Mouse (Mus musculus) T-helper 2 cell (primary cell): ENCODE results near the gene B9d1.

Experiments
- in situ Hi-C: fragments of 300-600 bp; cut with MboI, MseI; formaldehyde crosslinking; loops from one replicate; pipeline ENCODE4 v1.15.1; 2025; ENCODE audit warnings: high pct_unique_total_duplicates

B9d1 gene

GRCm38 (mm10) chr11:61540642-61541041 is 35.7 kb downstream of the B9d1 start:
- in situ Hi-C loops = no loop called here

- in situ Hi-C loops = no loop called here
Observed at GRCm38 (mm10) chr11:61541106-61541505, 36.2 kb downstream of the B9d1 start.

- in situ Hi-C loops = no loop called here
Observed at GRCm38 (mm10) chr11:61545586-61545985, 40.6 kb downstream of the B9d1 start.

DNA sequence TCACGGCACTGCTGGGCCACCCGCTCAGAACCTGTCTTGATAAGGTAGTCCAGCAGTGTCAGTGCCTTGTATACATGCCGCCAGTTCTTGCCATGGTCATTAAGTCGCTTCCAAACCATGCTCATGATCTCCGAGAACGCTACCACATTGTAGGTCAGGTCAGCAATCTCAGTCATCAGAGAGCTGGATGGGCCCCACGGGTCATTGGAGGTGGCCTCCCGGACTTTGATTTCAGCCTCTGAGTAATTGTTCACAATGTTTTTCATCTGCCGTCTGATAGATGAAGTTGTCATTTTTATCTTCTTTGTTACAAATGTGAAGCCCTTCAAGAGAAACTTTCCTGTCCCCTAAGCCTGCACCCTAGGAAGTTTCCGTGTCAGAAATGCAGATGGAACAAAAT is 41.5 kb downstream of the B9d1 start:
- in situ Hi-C loops = no loop called here

GRCm38 (mm10) chr11:61547710-61548109 is 42.8 kb downstream of the B9d1 start:
- in situ Hi-C loops = no loop called here

- in situ Hi-C loops = no loop called here
Observed at GRCm38 (mm10) chr11:61550631-61551030, 45.7 kb downstream of the B9d1 start.

DNA sequence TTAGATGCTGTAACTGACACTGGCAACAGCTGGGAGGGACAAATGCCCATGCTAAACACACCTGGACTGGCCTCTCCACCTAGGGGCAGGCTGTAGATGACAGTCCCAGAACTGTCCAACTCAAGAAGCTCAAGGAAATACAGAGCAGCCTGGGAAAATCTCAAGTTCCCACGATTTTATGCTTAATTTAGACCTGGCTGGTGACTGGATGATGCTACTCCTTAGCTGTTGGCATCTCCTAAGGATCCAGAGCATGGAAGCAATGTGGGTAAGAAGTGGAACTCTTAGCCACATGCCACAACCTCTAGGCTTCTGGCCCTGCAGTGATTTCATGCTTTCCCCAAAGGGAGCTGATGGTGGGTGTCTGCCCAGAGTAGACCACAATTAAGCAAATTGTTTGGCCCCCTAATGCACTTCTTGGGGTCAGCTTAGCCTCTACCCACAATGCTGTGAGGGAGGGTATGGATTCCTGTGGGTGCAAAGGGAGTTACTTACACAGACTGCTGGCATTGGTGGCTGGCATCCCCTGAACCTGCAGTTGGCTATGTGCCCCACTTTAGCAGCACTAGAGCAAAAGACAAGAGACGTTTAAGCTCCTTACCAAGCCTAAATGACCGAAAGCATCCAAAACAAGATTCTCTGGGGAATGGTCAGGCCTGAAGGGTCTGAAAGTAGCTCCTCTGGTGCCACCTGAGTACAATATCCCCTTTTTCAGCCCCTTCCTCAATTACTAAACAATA is 48.2 kb downstream of the B9d1 start:
- in situ Hi-C loops = no loop called here

- in situ Hi-C loops = no loop called here
Observed at GRCm38 (mm10) chr11:61559572-61559971, 54.6 kb downstream of the B9d1 start.

DNA sequence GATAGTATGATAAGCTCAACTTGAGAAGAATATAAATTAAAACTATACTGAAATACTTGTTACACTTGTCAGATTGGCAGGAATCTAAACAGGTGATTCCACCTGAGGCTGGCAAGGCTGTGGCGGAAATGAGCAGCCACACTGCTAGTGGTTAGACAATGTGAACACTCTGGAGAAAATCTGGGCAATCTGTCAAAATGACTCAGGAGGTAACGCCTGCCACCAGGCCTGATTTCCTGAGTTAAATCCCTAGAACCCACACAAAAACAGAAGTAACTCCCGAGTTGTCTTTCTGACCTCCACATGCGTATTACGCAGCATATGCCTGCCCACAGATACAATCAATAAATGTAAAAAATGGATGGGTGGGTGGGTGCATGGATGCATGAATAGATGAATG is 57.5 kb downstream of the B9d1 start:
- in situ Hi-C loops = no loop called here
